Mouse (Mus musculus): Measurements from ENCODE around the gene Gm10309. TPM values are rescaled to one million over a fixed set of nuclear protein-coding genes. Genes with fewer than 3 reads are reported as not detected.

Gene Gm10309
- polyA plus RNA-seq, 1 experiment from 2014 or later: 0.13 TPM

Other genes starting within 250 kb of the Gm10309 start
- gene Epas1, start 248.5 kb upstream of the Gm10309 start, polyA plus RNA-seq (2014; fragmentation: Nextera tagmentation; extraction: Ambion mirVana): 4.8 and 9.8 TPM in 2 replicates

Measured in midbrain, embryonic 14.5 days (tissue).